Mouse (Mus musculus): ENCODE data around the gene Dbndd2. TPM values are rescaled to one million over a fixed set of nuclear protein-coding genes. Genes with fewer than 3 reads are reported as not detected.

The Dbndd2 gene
- total RNA-seq, 2 experiments from 2014 or later = 58.9 to 61.0 TPM

- no peak for DNase-seq (ENCODE audit: low spot score in 2 of 2)
Measured at GRCm38 (mm10) chr2:164453047-164453757, 32.7 kb upstream of the Dbndd2 start.

DNA sequence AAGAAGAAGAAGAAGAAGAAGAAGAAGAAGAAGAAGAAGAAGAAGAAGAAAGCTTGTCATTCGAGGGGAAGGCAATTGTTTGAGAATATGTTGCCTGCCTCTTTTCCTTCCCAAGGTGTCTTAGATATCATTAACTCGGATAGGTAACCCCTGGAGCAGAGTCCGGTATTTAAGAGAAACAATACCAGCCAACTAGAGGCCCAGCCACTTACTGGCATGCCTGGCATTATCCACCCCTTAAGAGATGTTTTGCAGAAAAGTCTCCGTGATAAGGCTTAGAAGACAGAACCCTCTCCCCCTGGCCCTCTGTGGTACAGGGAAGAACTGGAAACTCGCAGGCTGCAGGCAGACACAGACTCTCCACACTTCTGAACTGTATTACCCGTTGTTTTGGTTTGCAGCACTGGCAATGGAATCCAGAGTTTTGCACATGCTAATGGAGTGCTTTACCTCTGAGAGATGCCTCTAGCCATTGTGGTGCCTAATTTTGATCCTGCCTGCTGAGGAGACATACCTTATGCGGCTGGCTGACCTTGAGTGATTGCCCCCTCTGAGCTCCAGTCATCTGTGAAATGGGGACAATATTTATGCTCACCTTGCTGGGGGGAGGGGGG lies 31.9 kb upstream of the Dbndd2 start:
- no peak for DNase-seq (ENCODE audit: low spot score in 2 of 2)

- peak in 1 of 2 experiments; percentile 40 for DNase-seq (ENCODE audit: low spot score in 2 of 2)
Measured at GRCm38 (mm10) chr2:164454846-164455245, 31.1 kb upstream of the Dbndd2 start.

- no peak for DNase-seq (ENCODE audit: low spot score in 2 of 2)
Measured at GRCm38 (mm10) chr2:164455421-164456190, 30.3 kb upstream of the Dbndd2 start.

DNA sequence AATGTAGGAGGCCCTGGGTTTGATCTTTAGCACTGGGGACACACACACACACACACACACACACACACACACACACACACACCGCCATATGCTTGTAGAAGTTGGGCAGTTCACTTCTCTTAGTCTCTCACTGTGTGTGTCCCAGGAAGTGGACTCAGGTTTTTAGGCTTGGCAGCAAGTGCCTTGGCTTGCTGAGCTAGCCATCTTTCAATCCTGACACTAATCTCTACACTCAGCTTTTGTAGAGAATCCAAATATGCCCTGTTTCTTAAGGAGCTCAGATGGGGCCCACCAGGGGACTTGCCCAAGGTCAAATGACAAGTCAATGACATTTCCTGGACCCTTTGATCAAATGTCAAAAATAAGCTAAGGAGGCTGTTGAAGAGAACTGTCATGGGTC lies 29.5 kb upstream of the Dbndd2 start:
- no peak for DNase-seq (ENCODE audit: low spot score in 2 of 2)

DNA sequence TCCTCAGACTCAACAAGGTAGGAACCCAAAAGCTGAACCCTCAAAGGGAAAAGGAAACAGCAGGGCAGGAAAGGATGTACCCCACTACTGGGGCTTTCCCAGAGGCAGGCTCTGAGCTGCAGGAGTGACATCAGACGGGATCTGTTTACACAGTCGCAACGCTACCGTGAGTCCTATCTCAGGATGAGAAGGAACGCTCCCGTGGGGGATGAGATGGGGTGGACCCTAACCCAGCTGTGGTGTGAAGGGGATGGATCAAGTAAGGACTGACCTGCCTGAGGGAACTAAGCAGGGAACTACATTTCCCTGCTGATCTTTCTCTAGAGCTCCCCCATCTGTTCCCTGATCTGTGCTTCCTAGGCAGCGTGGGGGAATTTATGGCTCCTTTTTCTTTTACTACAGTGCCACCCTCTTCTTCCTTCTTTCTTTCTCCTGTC lies 29.0 kb upstream of the Dbndd2 start, which contains the start of gene Sys1:
TSS of gene Sys1 (plus strand) at position 101 of the 437 bp plus-strand sequence.
- peak; percentile 41 to 44 for DNase-seq (ENCODE audit: low spot score in 2 of 2)

- DNase-seq (ENCODE audit: low spot score in 2 of 2) = no peak
Measured at GRCm38 (mm10) chr2:164457942-164458341, 28.0 kb upstream of the Dbndd2 start.

DNA sequence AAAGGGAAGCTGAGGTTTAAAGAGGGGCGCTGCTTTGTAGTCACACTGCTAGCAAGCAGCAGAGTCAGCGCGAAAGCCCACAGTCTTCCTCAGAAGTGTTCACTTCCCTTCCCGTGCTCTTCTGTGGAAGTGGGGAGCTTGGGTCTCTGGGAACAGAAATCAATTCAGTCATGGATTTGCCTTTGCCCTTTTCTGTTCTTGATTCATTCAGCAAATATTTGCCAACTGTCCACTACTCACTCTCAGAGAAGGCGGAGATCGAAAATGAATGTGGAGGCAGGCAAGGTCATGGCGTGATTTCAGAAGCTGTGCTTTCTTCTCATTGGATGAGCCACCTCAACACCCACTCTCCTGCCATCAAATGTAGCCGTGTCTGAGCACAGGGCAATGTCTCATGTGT lies 27.4 kb upstream of the Dbndd2 start:
- no peak for DNase-seq (ENCODE audit: low spot score in 2 of 2)

DNA sequence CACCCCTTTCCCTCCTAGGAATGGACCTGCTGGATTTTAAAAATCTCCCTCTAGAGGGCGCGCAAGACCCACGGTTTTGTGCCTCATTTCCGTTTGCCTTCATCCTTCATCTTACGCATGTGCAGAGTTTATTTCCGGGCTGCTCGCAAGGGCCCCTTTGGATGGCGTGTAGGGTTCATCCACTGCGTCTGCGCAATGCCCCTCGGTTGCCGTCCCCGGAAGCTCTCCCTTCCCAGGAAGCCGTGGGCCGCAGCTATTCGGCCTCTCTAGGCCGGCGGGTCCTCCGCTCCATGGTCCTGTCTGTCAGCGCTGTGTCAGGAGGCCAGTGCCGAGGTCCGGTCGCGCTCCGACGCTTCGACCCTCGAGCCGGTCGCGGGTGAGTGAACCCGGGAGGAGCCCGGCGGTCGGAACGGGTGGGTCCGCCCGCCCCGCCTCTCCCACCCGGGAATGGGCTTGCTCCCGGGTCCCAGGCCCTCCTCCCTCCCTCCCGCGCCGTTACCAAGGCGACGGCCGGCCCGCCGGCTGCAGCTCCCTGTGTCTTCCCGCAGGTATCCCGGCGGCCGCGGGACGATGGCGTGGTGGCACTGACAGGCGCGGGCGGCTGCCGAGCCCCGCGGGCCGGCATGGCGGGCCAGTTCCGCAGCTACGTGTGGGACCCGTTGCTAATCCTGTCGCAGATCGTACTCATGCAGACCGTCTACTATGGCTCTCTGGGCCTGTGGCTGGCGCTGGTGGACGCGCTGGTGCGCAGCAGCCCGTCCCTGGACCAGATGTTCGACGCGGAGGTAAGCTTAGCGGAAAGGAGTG lies 25.0 kb upstream of the Dbndd2 start, which contains the start of gene Gm20458:
TSS of gene Gm20458 (plus strand) at position 223 of the 807 bp plus-strand sequence.
- peak; percentile 93 to 96 for DNase-seq (ENCODE audit: low spot score in 2 of 2)

GRCm38 (mm10) chr2:164465161-164465560 lies 20.7 kb upstream of the Dbndd2 start:
- DNase-seq (ENCODE audit: low spot score in 2 of 2) = no peak

- no peak for DNase-seq (ENCODE audit: low spot score in 2 of 2)
Measured at GRCm38 (mm10) chr2:164466787-164467186, 19.1 kb upstream of the Dbndd2 start.

DNA sequence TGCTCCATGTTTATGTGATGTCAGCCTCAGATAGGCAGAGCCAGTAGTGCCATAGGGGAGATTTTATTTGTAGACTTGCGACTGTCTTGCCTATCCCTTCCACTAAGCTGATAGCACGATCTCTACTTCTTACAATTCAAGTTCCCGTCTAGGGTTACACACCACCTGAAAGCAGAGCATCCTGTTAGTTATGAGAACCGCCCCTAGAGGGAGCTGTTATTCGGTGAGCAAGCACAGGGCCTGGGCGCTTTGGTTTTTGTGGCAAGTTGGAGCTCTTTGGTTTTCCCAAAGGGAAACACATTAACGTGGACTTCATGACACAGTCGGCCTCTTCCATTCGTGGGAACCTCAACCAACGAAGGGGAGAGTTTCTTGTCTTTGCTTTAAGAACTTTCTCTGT lies 15.7 kb upstream of the Dbndd2 start:
- peak; percentile 55 to 58 for DNase-seq (ENCODE audit: low spot score in 2 of 2)

DNA sequence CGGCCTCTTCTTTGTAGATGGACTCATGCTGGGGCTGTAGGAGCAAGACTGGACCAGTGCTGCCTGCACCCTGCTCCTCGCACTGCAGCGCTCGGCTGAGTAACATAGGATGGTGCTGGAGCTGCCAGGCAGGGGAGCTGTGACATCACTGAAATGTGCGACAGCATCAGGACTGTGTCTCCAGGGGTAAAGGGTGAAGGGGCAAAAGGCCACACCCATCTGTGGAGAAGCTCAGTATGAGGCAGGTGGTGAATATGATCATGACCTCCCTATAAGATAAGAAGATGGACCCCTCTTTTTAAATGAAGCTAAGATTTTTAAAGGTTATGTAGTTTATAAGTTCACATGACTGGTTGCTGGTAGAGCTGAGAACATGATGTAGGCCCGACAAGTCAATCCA lies 12.3 kb upstream of the Dbndd2 start, which contains the start of gene Trp53tg5:
TSS of gene Trp53tg5 (minus strand) at position 101 of the 400 bp plus-strand sequence.
- DNase-seq (ENCODE audit: low spot score in 2 of 2) = no peak

- peak; percentile 61 to 69 for DNase-seq (ENCODE audit: low spot score in 2 of 2)
Measured at GRCm38 (mm10) chr2:164486258-164487114, 580 bp downstream of the Dbndd2 start.

DNA sequence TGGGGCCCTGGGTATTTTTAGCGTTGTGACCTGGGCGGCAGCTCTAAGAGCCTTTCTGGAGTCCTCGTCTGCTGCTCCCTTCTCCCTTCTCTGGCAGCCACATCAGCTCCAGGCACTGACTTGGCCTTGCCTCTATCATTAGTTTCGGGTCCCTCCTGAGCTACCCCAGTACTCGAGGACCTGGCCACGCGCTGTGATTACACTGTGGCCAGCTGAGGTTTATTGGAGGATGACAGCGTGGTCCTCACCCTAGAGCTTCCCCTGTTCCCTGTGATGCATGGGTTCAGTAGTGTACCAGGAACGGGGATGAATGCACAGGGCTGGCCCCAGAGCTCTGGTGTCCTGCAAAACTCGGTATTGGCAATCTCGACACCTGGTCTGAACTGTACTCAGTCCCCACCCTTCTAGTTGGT lies 1.2 kb downstream of the Dbndd2 start:
- DNase-seq (ENCODE audit: low spot score in 2 of 2) = no peak

DNA sequence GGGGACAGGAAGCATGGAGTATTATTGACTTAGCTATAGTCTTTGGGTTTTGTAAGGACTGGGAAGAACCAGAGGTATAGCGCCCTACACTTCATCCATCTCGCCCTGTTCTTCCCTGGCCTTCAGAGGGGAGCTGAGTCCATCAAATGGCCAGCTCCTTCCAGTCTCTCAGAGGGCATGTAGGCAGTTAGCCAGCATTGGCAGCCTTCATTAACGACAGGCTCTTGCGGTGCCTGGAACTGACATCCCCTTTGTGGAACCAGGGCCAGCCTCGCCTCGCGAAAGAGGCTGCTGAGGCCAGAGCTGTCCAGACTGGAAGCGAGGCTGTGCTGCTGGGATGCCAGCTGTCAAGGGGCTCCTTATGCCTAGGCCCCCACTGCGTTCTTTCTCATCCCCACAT lies 1.9 kb downstream of the Dbndd2 start:
- peak; percentile 38 to 58 for DNase-seq (ENCODE audit: low spot score in 2 of 2)

GRCm38 (mm10) chr2:164494126-164494525 lies 8.2 kb downstream of the Dbndd2 start:
- DNase-seq (ENCODE audit: low spot score in 2 of 2) = peak in 1 of 2 experiments; percentile 34

- DNase-seq (ENCODE audit: low spot score in 2 of 2) = no peak
Measured at GRCm38 (mm10) chr2:164496331-164496730, 10.4 kb downstream of the Dbndd2 start.

DNA sequence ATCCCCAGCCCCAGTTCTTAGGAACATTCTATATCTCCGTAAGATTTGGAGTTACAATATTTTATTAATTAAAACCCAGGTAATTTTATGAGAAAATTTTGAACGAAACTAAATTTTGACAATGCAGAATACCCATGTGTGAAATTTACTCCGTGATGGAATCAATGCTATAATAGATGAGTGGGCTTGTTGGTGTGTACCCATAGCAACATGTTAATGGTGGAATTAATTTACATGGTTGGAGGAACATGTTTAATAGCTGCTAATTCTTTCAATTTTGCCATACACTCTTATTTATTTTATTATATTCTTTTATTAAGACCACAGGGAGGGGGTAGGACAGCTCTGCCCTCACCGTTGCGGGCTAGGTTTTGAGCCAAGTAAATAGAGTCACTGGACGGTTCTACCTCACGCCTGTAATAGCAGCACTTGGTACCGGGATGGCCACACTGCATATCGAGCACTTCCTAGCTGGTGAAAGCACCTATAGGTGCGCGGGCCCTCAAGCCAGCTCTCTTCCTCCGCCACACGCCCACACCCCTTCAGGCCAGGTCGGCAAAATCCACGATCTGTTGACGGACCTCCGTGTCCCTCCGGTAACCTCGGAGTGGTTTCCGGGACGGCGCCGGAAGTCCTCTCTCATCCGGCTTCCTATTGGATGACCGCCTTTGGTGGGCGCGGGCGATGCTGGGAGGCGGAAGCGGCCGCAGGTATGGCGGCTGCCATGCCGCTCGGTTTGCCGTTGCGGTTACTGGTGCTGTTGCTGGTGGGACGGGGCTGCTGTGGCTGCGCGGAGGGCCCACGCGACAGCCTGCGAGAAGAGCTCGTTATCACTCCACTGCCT lies 11.2 kb downstream of the Dbndd2 start, which contains the start of gene Pigt:
TSS of gene Pigt (plus strand) at position 674 of the 844 bp plus-strand sequence.
- peak; percentile 85 to 89 for DNase-seq (ENCODE audit: low spot score in 2 of 2)
